Mouse (Mus musculus): ENCODE measurements at regions not wholly inside any gene's neighbourhood (a gene's known extent, or its start where the extent isn't known, plus 50 kb on each side); places are given as distances from the start of the nearest gene placed in this dataset.
"Not testable (repeated sequence)": the region's sequence is repeated elsewhere in the genome, so short reads cannot be mapped to it uniquely, and the experiment has no call there.

GRCm38 (mm10) chr14:86335284-86335683 is 805.8 kb downstream of the Diaph3 start:
- DNase-seq (ENCODE audit: low spot score in 2 of 2): no peak
- intact Hi-C loops (cut with DNase I): loop anchor here (10.0 kb wide), 1 partner anchor 450 kb away; no protein-coding TSS in a partner anchor

DNA sequence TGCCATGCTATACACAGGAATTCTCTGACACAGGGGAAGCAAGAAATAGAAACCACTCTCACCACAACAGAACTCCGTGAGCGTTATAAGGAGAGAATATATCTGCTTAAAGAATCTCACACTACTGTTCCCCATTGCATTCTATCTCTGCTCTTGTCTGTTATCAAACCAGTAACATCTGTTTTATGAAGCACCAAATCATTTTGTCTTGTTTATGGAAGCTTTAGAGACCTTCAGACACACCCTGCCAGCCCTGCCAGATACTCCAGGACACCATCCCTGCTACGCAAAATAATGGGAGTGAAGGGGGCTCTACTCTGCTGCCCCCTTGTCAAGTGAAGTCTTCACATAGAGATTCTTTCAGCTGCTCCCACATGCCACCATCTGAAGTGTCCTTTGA is 811.9 kb downstream of the Diaph3 start:
- DNase-seq (ENCODE audit: low spot score in 2 of 2): no peak
- intact Hi-C loops (cut with DNase I): no loop called here

- DNase-seq (ENCODE audit: low spot score in 2 of 2): peak; percentile 54 to 62
- intact Hi-C loops (cut with DNase I): no loop called here
These were observed 813.4 kb downstream of the Diaph3 start for GRCm38 (mm10) chr14:86327646-86328045.

DNA sequence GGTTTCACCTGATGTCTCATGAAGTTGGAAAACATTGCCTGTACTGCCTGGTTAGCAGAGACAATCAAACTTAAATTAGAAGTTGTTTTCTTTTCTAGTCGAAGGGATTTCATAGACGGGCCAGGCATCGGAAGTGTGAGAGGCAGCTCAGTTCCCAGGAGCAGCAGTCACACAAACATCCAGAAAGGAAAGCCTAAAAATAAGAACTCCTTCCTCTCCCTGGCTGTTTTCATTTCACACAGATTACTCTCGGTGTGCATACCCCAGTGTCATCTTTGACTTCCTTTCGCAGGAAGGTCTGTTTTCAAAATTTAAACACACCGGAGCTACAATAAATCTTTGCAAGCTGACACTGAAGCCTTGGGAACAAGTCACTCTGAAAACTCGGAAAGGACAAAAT is 818.7 kb downstream of the Diaph3 start:
- DNase-seq (ENCODE audit: low spot score in 2 of 2): no peak
- intact Hi-C loops (cut with DNase I): no loop called here

- intact Hi-C loops (cut with DNase I): no loop called here
- no peak for DNase-seq (ENCODE audit: low spot score in 2 of 2)
These were observed 825.1 kb downstream of the Diaph3 start for GRCm38 (mm10) chr14:86315974-86316373.

- DNase-seq (ENCODE audit: low spot score in 2 of 2): no peak
- intact Hi-C loops (cut with DNase I): no loop called here
These were observed 832.0 kb downstream of the Diaph3 start for GRCm38 (mm10) chr14:86308949-86309543.

DNA sequence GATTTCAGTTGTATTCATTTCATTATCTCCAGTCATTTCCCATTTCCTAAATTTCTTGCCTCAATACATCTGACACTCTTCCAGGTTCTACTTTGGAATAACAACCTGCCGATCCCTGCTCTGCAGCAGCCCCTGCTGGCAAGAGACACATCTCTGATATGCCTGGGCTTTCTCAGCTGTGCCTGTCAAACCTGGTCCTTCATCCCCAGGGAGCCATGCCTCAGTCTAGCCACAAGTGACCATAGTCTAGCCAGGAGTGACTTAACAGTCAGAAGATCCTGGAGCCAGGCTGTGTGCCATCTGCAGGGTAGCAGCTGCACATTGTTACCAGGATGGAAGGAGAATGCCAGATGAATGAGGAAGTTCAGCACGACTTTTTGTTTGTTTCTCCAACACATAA is 833.2 kb downstream of the Diaph3 start:
- intact Hi-C loops (cut with DNase I): no loop called here
- peak; percentile 59 for DNase-seq (ENCODE audit: low spot score in 2 of 2)

GRCm38 (mm10) chr14:86301666-86302065 is 839.4 kb downstream of the Diaph3 start:
- intact Hi-C loops (cut with DNase I): no loop called here
- no peak for DNase-seq (ENCODE audit: low spot score in 2 of 2)

- intact Hi-C loops (cut with DNase I): no loop called here
- no peak for DNase-seq (ENCODE audit: low spot score in 2 of 2)
These were observed 840.2 kb downstream of the Diaph3 start for GRCm38 (mm10) chr14:86300811-86301210.

GRCm38 (mm10) chr14:86297991-86298390 is 843.0 kb downstream of the Diaph3 start:
- intact Hi-C loops (cut with DNase I): no loop called here
- DNase-seq (ENCODE audit: low spot score in 2 of 2): no peak

- intact Hi-C loops (cut with DNase I); DNase-seq (ENCODE audit: low spot score in 2 of 2): not testable (repeated sequence)
These were observed 846.4 kb downstream of the Diaph3 start for GRCm38 (mm10) chr14:86294606-86295005.

DNA sequence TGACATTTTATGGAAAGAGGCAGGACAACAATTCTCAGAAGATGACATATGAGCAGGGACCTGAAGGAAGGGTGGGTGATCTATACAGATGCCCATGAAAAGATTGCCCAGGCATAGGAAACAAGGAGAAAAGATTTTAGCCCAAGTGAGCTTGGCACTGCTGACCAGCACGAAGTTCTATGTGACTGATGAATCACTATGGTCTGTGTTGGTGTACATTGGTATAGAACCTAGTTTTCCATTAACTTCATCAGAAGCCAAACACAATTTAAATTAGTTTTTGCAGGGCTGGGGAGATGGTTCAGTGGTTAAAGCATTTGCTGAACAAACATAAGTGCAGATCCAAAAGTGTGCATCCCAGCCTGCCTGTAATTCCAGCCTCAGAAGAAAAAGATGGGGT is 847.2 kb downstream of the Diaph3 start:
- no peak for DNase-seq (ENCODE audit: low spot score in 2 of 2)
- intact Hi-C loops (cut with DNase I): no loop called here

- intact Hi-C loops (cut with DNase I): no loop called here
- no peak for DNase-seq (ENCODE audit: low spot score in 2 of 2)
These were observed 847.7 kb downstream of the Diaph3 start for GRCm38 (mm10) chr14:86293371-86293770.

DNA sequence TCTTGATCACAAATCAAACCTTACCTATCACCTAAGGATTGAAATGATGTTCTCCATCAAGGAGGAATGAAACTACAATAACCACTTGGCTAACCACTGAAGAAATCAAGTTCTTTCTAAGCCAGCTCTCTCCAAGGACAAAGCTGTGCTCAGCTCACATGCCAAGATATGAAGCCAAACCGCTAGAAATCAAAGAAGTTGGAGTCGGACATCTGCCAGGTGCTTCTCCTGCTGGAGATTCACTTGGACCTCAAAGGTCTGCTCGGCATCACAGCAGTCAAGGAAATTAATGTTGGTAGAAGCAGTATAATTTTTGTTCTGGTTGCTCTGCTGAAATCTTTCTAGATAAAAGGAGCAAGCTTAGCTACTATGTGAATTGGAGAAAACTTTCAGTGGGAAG is 850.5 kb downstream of the Diaph3 start:
- no peak for DNase-seq (ENCODE audit: low spot score in 2 of 2)
- intact Hi-C loops (cut with DNase I): no loop called here

GRCm38 (mm10) chr14:86261640-86262230 is 879.3 kb downstream of the Diaph3 start:
- peak in 1 of 2 experiments; percentile 22 for DNase-seq (ENCODE audit: low spot score in 2 of 2)
- intact Hi-C loops (cut with DNase I): loop anchor here (5.0 kb wide), 1 partner anchor 659 kb away; no protein-coding TSS in a partner anchor

GRCm38 (mm10) chr14:86254196-86254595 is 886.8 kb downstream of the Diaph3 start:
- no peak for DNase-seq (ENCODE audit: low spot score in 2 of 2)
- intact Hi-C loops (cut with DNase I): no loop called here

DNA sequence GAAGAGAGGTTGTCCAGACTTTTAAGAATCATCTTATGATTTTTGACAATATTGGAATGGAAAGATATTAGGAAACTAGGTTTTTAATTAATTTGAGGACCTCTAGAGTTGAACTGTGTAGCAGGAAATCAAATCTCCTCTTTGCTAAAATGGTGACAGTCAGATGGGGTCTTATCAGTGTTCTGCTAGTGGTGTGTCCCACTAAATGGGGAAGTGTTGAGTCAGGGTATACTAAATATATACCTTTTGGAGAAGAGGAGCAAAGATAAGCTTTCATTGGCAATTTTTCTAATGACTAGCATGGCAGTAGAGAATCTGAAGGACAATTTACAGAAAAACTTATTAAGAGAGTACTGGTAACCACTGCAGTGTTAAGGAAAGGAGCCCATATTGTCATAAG is 889.4 kb downstream of the Diaph3 start:
- DNase-seq (ENCODE audit: low spot score in 2 of 2): no peak
- intact Hi-C loops (cut with DNase I): no loop called here

DNA sequence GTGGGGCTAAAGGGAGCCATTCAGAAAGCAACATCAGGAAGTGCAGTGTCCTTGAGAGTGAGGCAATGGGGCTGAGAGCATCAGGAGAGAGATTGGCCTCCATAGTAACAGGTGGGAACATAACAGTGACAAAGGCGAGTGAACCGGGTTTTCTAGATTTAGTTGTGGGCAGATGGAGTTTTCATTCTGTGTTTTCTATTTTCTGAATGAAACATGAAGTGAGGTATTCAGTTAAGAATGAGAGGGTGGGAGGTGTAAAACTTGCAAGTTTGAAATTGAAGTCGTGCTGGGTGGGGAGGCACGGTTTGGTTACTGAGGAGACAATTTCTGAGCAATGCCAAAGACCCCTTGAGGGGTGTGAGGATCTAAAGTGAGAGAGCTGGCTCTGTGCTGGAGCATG is 893.3 kb downstream of the Diaph3 start:
- peak; percentile 13 to 83 for DNase-seq (ENCODE audit: low spot score in 2 of 2)
- intact Hi-C loops (cut with DNase I): loop anchor here (1.0 kb wide), 2 partner anchors 76 to 88 kb away; no protein-coding TSS in a partner anchor

DNA sequence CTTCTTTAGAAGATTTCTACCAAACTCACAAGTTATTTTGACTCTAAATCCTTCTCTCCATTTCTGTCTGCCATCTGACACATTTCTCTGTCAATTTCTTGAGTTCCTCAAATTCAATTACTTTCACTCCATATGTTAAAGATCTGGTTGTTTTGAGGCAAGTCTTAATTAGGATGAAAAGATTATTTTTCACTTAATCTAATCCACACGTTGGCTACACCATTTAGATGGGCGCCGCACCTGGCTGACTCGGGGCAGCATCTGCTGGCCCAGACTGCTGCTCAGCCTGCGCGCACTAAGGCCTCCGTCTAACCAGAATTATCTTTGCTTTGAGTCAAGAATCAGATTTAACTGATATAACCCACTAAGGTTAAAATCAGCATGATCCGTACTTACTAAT is 894.3 kb downstream of the Diaph3 start:
- no peak for DNase-seq (ENCODE audit: low spot score in 2 of 2)
- intact Hi-C loops (cut with DNase I): loop anchor here (1.0 kb wide), 2 partner anchors 75 to 87 kb away; no protein-coding TSS in a partner anchor

GRCm38 (mm10) chr14:86243662-86244061 is 897.4 kb downstream of the Diaph3 start:
- DNase-seq (ENCODE audit: low spot score in 2 of 2): no peak
- intact Hi-C loops (cut with DNase I): no loop called here

DNA sequence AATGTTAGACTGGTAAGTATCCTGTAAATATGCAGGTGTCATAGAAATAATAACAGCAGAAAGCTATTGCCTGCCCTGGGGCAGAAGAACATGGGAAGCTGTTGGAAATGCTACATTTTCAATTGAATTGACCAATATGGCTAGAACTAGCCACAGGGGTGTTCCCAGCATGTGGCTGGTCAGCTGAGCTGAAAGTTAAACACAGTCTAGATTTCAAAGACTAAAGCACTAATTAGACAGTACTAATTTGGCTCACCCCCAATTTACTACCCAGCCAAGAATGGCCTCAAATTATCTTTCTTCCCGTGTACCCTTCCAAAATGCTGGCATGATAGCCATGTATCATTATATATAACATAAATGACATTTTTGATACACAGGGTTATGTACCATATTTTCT is 898.2 kb downstream of the Diaph3 start:
- intact Hi-C loops (cut with DNase I): no loop called here
- DNase-seq (ENCODE audit: low spot score in 2 of 2): no peak

DNA sequence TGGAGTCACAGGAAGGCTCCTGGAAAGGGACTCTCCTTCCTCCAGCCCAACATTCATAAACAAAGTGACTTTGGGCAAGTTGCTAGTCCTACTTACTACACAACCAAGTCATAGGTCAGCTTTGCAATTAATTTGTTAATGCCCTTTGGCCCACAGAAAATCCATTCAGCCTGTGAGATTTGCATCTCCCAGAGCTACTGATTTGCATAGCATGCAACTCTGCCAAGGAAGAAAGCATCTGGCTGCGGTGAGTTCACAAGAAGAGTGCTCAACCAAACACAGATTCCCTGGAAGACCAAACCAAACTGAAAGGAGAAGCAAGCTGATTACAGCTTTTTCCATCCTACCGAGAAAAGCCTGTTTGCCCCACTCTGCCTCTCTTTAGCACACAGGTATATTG is 901.9 kb downstream of the Diaph3 start:
- intact Hi-C loops (cut with DNase I): no loop called here

More for the DNA sequence above, 901.9 kb downstream of the Diaph3 start:
- DNase-seq (ENCODE audit: low spot score in 2 of 2): no peak

Measured in left cerebral cortex, postnatal 25 days (tissue).